Mouse (Mus musculus) splenic B cell, adult 2 months (primary cell): ENCODE data around the gene Zfp558.
"Not testable (repeated sequence)": the region's sequence is repeated elsewhere in the genome, so short reads cannot be mapped to it uniquely, and the experiment has no call there.

Experiments
- DNase-seq: peaks from one replicate; pipeline ENCODE4 v3.0.0-alpha.2; 2011; ENCODE audit warnings: low read depth, low spot score
- H3K27me3 ChIP-seq: 2 replicates; pipeline ENCODE4 v1.6.1; 2012; ENCODE audit warnings: mild to moderate bottlenecking, low read length, moderate library complexity, mixed read lengths; ENCODE audit not compliant: control insufficient read depth, poor library complexity, insufficient read depth, severe bottlenecking
- H3K36me3 ChIP-seq: 2 replicates; pipeline ENCODE4 v1.6.1; 2012; ENCODE audit warnings: mild to moderate bottlenecking, low read length, moderate library complexity, mixed read lengths; ENCODE audit not compliant: control insufficient read depth, poor library complexity, insufficient read depth, severe bottlenecking

Gene Zfp558

DNA sequence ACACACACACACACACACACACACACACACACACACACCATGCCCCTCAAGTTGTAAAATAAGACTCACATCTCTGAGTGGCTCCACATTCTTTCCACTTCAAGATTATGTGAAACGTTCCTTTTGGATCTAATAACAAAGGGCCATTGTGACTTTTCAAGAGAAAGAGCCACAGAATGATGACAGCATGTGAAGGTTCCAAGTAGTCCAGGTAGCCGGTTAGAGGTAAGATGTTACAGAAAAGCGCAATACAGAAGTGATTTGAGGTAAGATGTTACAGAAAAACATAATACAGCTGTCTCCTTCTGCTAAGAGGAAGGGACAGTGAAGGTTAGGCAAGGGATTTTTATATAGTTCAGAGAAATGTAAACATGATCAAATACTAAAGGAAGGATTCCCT, at the start of gene Zfp558, which contains the start of gene Mbd3l1:
TSS of gene Zfp558 (minus strand) at position 101 of the 400 bp plus-strand sequence.
TSS of gene Mbd3l1 (plus strand) at position 192 of the 400 bp plus-strand sequence.
- DNase-seq: no peak
- Histone ChIP-seq H3K27me3 (no peaks in the 10 kb centered on the region), H3K36me3 (no peaks in the 10 kb centered on the region)

DNA sequence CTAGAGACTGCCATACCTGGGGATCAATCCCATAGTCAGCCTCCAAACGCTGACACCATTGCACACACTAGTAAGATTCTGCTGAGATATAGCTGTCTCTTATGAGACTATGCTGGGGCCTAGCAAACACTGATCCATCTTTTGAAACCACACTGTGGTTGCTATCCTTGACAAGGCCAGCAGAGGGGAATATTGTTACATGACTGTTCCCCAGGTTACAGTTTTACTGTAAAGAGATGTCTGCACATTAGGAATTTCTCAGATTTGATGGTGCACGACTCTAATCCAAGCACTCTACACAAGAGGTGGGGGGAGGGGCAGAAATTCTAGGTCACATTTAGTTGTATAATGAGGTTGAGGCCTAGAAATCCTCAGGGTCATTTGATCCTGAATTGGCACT, 30.0 kb upstream of the Zfp558 start:
- DNase-seq: no peak
- Histone ChIP-seq H3K27me3 (no peaks in the 10 kb centered on the region), H3K36me3 (no peaks in the 10 kb centered on the region)

DNA sequence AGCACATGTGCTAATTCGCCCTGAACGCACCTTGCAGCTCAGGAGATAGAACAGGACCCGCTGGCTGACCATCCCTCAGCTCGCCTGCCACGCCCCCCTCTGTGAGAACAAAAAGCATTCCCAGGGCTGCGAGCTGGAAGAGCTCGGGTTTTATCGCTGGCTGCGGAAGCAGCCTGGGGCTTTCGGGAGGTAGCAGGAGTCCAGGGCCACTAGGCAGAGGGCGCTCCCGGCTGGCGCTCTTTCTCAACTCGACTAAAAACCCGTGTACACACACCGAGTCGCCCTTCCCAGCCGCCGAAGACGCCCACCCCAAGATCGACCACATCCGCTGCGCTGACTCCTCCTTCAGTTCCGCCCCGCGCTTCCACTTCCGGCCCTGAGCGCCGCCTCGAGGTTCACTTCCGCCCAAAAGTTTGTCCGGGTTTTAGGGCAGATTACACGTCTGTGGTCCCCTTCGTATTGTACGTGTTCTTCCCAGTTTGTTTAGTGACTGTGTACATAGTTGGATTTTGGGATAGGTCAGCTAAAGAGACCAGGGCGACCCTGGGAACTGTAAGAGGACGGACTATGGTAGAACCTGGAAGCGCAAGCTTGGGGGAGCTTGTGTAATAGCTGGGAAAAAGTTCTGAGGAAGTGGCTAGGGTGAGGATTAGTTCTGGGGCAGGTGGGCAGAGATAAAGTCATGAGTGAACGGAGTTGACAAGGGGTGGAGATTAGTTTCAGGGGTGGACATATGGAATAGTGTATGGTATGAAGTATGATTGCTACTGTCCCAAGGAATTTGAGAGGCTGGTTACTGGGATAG, 4.5 kb downstream of the Zfp558 start:
- DNase-seq: peak; percentile 76

DNA sequence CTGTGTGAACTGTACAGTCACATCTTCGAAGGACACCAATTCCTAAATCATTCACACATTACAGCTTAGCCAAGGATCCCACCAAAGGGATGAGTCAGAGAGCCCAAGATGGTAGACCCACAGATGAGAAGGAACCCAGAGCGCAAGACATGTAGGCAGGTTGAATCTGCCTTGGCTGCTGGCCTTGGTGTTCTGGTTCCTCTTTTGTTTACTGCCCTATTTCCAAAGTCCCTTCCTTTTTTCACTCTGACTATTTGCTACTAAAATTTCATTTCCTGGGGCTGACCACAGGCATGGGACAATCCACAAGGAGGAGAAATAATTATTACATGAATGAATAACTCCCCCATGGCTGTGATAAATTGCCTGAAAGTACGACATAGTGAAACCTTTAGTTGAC, 10.1 kb downstream of the Zfp558 start:
- H3K27me3 ChIP-seq: no peaks in the 10 kb centered on the region
- DNase-seq: no peak
- H3K36me3 ChIP-seq: no peaks in the 10 kb centered on the region

More for the DNA sequence above, 4.5 kb downstream of the Zfp558 start:
- Histone ChIP-seq H3K36me3 (no peaks in the 10 kb centered on the region), H3K27me3 (no peaks in the 10 kb centered on the region)

DNA sequence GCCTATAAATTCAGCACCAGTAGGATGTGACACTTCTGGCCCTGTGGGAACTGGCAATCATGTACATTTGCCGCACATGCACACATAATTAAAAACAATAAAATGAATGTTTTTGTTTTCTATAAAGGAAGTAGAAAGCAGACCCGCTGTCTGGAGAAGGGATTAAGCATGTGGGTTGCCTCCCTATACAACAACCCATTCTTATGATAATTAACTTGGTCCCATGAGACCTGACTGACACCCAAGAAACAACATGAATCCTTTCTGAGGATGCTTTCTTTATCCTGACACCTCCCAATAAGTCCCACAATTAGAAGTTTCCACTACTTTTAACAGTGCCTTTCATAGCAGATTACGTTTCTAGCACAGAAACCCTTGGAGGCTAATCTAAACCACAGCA, 10.7 kb downstream of the Zfp558 start:
- Histone ChIP-seq H3K27me3 (no peaks in the 10 kb centered on the region), H3K36me3 (no peaks in the 10 kb centered on the region)
- DNase-seq: no peak

DNA sequence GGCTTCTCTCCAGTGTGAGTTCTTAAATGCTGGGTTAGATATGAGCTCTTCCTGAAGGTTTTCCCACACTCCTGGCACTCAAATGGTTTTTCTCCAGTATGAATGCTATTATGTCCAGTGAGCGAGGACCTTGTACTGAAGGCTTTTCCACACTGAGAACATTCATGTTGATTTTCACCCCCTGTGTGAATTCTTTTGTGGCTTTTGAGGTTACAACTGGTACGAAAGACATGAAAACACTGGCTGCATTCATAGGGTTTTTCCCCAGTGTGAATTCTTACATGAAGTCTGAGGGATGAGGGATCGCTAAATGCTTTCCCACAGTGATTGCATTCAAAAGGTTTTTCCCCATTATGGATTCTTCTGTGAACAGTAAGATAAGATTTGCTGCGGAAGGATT, 21.5 kb downstream of the Zfp558 start:
- H3K27me3 ChIP-seq: no peaks in the 10 kb centered on the region
- no peak for DNase-seq
- H3K36me3 ChIP-seq: no peaks in the 10 kb centered on the region

DNA sequence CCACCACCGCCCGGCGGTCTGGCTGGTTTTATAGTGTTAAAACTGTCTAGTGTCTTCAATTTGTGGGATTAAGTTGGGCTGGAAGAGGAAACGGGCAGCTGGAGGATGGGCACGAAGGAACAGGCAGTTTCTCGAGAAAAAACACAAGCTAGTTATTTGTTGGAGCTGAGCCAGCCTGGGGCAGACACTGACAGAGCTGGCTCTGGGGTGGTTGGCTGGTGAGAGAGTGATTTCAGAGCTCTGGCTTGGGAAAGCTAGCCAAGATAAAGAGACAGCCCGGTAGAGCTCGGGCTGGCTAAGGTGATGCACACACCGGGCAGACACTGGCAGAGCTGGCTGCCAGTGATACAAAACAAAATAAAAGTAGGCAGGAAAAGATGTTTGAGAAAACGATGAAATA, 46.4 kb downstream of the Zfp558 start:
- DNase-seq: no peak
- no peaks in the 10 kb centered on the region for H3K36me3 ChIP-seq
- no peaks in the 10 kb centered on the region for H3K27me3 ChIP-seq

DNA sequence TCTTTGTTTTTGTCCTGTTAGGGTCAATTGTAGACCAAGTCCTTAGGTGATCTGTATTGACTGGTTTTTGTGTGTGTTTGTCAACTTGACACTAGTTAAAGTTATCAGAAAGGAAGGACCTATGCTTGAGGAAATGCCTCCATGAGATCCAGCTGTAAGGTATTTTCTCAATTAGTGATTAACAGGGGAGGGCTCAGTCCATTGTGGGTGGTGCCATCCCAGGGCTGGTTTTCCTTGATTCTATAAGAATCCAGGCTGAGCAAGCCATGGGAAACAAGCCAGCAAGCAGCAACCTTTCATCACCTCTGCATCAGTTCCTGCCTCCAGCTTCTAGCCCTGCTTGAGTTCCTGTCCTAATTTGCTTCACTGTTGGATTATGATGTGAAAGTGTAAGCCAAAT, 47.7 kb downstream of the Zfp558 start, which contains the start of gene Mbd3l2:
TSS of gene Mbd3l2 (plus strand) at position 301 of the 400 bp plus-strand sequence.
- no peak for DNase-seq
- Histone ChIP-seq H3K27me3 (no peaks in the 10 kb centered on the region), H3K36me3 (no peaks in the 10 kb centered on the region)

DNA sequence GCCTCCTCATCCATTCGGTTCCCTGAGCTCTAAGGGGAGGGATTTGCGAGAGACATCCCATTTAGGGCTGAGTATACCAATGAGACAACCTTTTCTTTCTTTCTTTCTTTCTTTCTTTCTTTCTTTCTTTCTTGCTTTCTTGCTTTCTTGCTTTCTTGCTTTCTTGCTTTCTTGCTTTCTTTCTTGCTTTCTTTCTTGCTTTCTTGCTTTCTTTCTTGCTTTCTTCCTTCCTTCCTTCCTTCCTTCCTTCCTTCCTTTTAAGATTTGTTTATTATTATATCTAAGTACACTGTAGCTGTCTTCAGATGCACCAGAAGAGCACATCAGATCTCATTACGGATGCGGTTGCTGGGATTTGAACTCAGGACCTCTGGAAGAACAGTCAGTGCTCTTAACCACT, 65.7 kb downstream of the Zfp558 start:
- H3K27me3 ChIP-seq, H3K36me3 ChIP-seq, DNase-seq: not testable (repeated sequence)
